Mouse (Mus musculus) hindbrain, embryonic 15.5 days (tissue): ENCODE measurements at regions not wholly inside any gene's neighbourhood (a gene's known extent, or its start where the extent isn't known, plus 50 kb on each side); places are given as distances from the start of the nearest gene placed in this dataset.

Experiments used
- ATAC-seq: fragments of 200-750 bp; cut with Nextera tagmentation; 2 replicates; pipeline ENCODE4 v1.8.0; 2017; ENCODE audit warnings: low read depth, moderate number of reproducible peaks, moderate TSS enrichment; ENCODE audit not compliant: low FRiP score
- H3K27ac ChIP-seq: fragments of 300-500 bp; sonication (generic); replicated peaks from 2 replicates; pipeline ENCODE4 v1.5.1; 2015; ENCODE audit warnings: mild to moderate bottlenecking, inconsistent platforms
- H3K27me3 ChIP-seq: fragments of 300-500 bp; sonication (generic); 2 replicates; pipeline ENCODE4 v1.6.1; 2015; ENCODE audit warnings: control low read depth, inconsistent platforms
- H3K36me3 ChIP-seq: fragments of 300-500 bp; sonication (generic); 2 replicates; pipeline ENCODE4 v1.6.1; 2015; ENCODE audit warnings: control low read depth, inconsistent platforms
- H3K4me1 ChIP-seq: fragments of 300-500 bp; sonication (generic); replicated peaks from 2 replicates; pipeline ENCODE4 v1.6.1; 2015; ENCODE audit warnings: control low read depth, inconsistent platforms
- H3K4me2 ChIP-seq: fragments of 300-500 bp; sonication (generic); 2 replicates; pipeline ENCODE4 v1.6.1; 2015; ENCODE audit warnings: moderate library complexity, mild to moderate bottlenecking, inconsistent platforms
- H3K4me3 ChIP-seq: fragments of 300-500 bp; sonication (generic); 2 replicates; pipeline ENCODE4 v1.5.1; 2015; ENCODE audit warnings: mild to moderate bottlenecking, inconsistent platforms
- H3K9ac ChIP-seq: fragments of 300-500 bp; sonication (generic); 2 replicates; pipeline ENCODE4 v1.6.1; 2015; ENCODE audit warnings: inconsistent platforms
- H3K9me3 ChIP-seq: fragments of 300-500 bp; sonication (generic); 2 replicates; pipeline ENCODE4 v1.6.1; 2016; ENCODE audit warnings: control low read depth, inconsistent platforms
- WGBS: fragments of 180-500 bp; shearing (Covaris S2); methylation state at CpG from one replicate; pipeline ENCODE4 v1.1.7; 2015; 5-methylcytosine and 5-hydroxymethylcytosine counted together

GRCm38 (mm10) chr11:48249315-48249714 is 260.5 kb upstream of the Sgcd start:
- 62% methylated on average over 1 of the region's 1 CpGs for WGBS
- Histone ChIP-seq H3K4me1 (no peaks in the 10 kb centered on the region), H3K9ac (no peak overlapping the region), H3K4me2 (no peak overlapping the region), H3K9me3 (no peaks in the 10 kb centered on the region), H3K27ac (no peak overlapping the region), H3K27me3 (no peaks in the 10 kb centered on the region), H3K4me3 (no peak overlapping the region), H3K36me3 (no peaks in the 10 kb centered on the region)
- no peak for ATAC-seq

- Histone ChIP-seq H3K36me3 (no peaks in the 10 kb centered on the region), H3K27ac (no peak overlapping the region), H3K4me2 (no peak overlapping the region), H3K9ac (no peak overlapping the region), H3K4me1 (no peaks in the 10 kb centered on the region), H3K4me3 (no peak overlapping the region), H3K27me3 (no peaks in the 10 kb centered on the region), H3K9me3 (no peaks in the 10 kb centered on the region)
- no peak for ATAC-seq
- WGBS, result 60% methylated on average over 4 of the region's 4 CpGs
Measured at GRCm38 (mm10) chr11:48221156-48221555, 232.4 kb upstream of the Sgcd start.

- Histone ChIP-seq H3K9ac (no peak overlapping the region), H3K9me3 (no peaks in the 10 kb centered on the region), H3K36me3 (no peaks in the 10 kb centered on the region), H3K4me3 (no peak overlapping the region), H3K27ac (no peak overlapping the region), H3K4me1 (no peaks in the 10 kb centered on the region), H3K4me2 (no peak overlapping the region), H3K27me3 (no peaks in the 10 kb centered on the region)
- ATAC-seq, result no peak
- WGBS, result 82% methylated on average over 1 of the region's 1 CpGs
Measured at GRCm38 (mm10) chr11:48219157-48219556, 230.4 kb upstream of the Sgcd start.

GRCm38 (mm10) chr11:48216762-48217161 is 228.0 kb upstream of the Sgcd start:
- Histone ChIP-seq H3K9me3 (no peaks in the 10 kb centered on the region), H3K4me1 (no peaks in the 10 kb centered on the region), H3K27ac (no peak overlapping the region), H3K4me2 (no peak overlapping the region), H3K27me3 (no peaks in the 10 kb centered on the region), H3K4me3 (no peak overlapping the region), H3K36me3 (no peaks in the 10 kb centered on the region), H3K9ac (no peak overlapping the region)
- whole genome bisulfite sequencing, result 87% methylated on average over 2 of the region's 2 CpGs
- no peak for ATAC-seq

GRCm38 (mm10) chr11:48186604-48187003 is 197.8 kb upstream of the Sgcd start:
- 42% methylated on average over 4 of the region's 4 CpGs for WGBS
- ATAC-seq, result no peak; the same call in 1 of the 2 replicates

GRCm38 (mm10) chr11:48178943-48179342 is 190.2 kb upstream of the Sgcd start:
- H3K27ac ChIP-seq, result no peak overlapping the region
- no peak overlapping the region for H3K4me2 ChIP-seq

More at GRCm38 (mm10) chr11:48186604-48187003, 197.8 kb upstream of the Sgcd start:
- Histone ChIP-seq H3K36me3 (no peaks in the 10 kb centered on the region), H3K4me2 (no peak overlapping the region), H3K9me3 (no peaks in the 10 kb centered on the region), H3K9ac (no peak overlapping the region), H3K27ac (no peak overlapping the region), H3K4me1 (no peaks in the 10 kb centered on the region), H3K4me3 (no peak overlapping the region), H3K27me3 (no peaks in the 10 kb centered on the region)

GRCm38 (mm10) chr11:48178174-48178573 is 189.4 kb upstream of the Sgcd start:
- no peak for ATAC-seq

More at GRCm38 (mm10) chr11:48178943-48179342, 190.2 kb upstream of the Sgcd start:
- no peaks in the 10 kb centered on the region for H3K27me3 ChIP-seq
- H3K9ac ChIP-seq, result no peak overlapping the region
- no peak for ATAC-seq
- no peaks in the 10 kb centered on the region for H3K9me3 ChIP-seq
- no peaks in the 10 kb centered on the region for H3K4me1 ChIP-seq
- no peaks in the 10 kb centered on the region for H3K36me3 ChIP-seq
- H3K4me3 ChIP-seq, result no peak overlapping the region

GRCm38 (mm10) chr11:48176451-48176850 is 187.7 kb upstream of the Sgcd start:
- Histone ChIP-seq H3K9me3 (no peaks in the 10 kb centered on the region), H3K9ac (no peak overlapping the region), H3K27me3 (no peaks in the 10 kb centered on the region), H3K27ac (no peak overlapping the region), H3K4me3 (no peak overlapping the region), H3K36me3 (no peaks in the 10 kb centered on the region), H3K4me2 (no peak overlapping the region), H3K4me1 (no peaks in the 10 kb centered on the region)
- ATAC-seq, result no peak
- WGBS, result 71% methylated on average over 4 of the region's 4 CpGs

More at GRCm38 (mm10) chr11:48178174-48178573, 189.4 kb upstream of the Sgcd start:
- no peaks in the 10 kb centered on the region for H3K27me3 ChIP-seq
- WGBS, result 40% methylated on average over 3 of the region's 3 CpGs
- no peaks in the 10 kb centered on the region for H3K9me3 ChIP-seq
- no peaks in the 10 kb centered on the region for H3K4me1 ChIP-seq
- no peak overlapping the region for H3K4me3 ChIP-seq
- H3K9ac ChIP-seq, result no peak overlapping the region
- no peak overlapping the region for H3K27ac ChIP-seq
- no peak overlapping the region for H3K4me2 ChIP-seq
- no peaks in the 10 kb centered on the region for H3K36me3 ChIP-seq

GRCm38 (mm10) chr11:48152219-48152618 is 163.4 kb upstream of the Sgcd start:
- no peak for ATAC-seq
- no peak overlapping the region for H3K27ac ChIP-seq
- H3K9me3 ChIP-seq, result no peaks in the 10 kb centered on the region
- no peaks in the 10 kb centered on the region for H3K27me3 ChIP-seq
- H3K4me1 ChIP-seq, result no peaks in the 10 kb centered on the region
- H3K9ac ChIP-seq, result no peak overlapping the region
- no peak overlapping the region for H3K4me3 ChIP-seq
- 84% methylated on average over 6 of the region's 6 CpGs for WGBS
- no peaks in the 10 kb centered on the region for H3K36me3 ChIP-seq
- H3K4me2 ChIP-seq, result no peak overlapping the region

- Histone ChIP-seq H3K9me3 (no peaks in the 10 kb centered on the region), H3K9ac (no peak overlapping the region), H3K4me1 (no peaks in the 10 kb centered on the region), H3K27me3 (no peaks in the 10 kb centered on the region), H3K4me2 (no peak overlapping the region), H3K4me3 (no peak overlapping the region), H3K36me3 (no peaks in the 10 kb centered on the region), H3K27ac (no peak overlapping the region)
- ATAC-seq, result no peak
Measured at GRCm38 (mm10) chr11:48133335-48133734, 144.6 kb upstream of the Sgcd start.

GRCm38 (mm10) chr11:48098063-48098462 is 109.3 kb upstream of the Sgcd start:
- WGBS, result 91% methylated on average over 3 of the region's 3 CpGs
- H3K4me3 ChIP-seq, result no peak overlapping the region
- no peak overlapping the region for H3K9ac ChIP-seq
- H3K9me3 ChIP-seq, result no peaks in the 10 kb centered on the region
- ATAC-seq, result no peak
- H3K4me2 ChIP-seq, result no peak overlapping the region
- no peaks in the 10 kb centered on the region for H3K4me1 ChIP-seq
- H3K36me3 ChIP-seq, result no peaks in the 10 kb centered on the region
- H3K27me3 ChIP-seq, result no peaks in the 10 kb centered on the region
- no peak overlapping the region for H3K27ac ChIP-seq

GRCm38 (mm10) chr11:48097455-48097854 is 108.7 kb upstream of the Sgcd start:
- H3K4me3 ChIP-seq, result no peak overlapping the region
- H3K9me3 ChIP-seq, result no peaks in the 10 kb centered on the region
- H3K9ac ChIP-seq, result no peak overlapping the region
- no peaks in the 10 kb centered on the region for H3K4me1 ChIP-seq
- no peaks in the 10 kb centered on the region for H3K27me3 ChIP-seq
- H3K36me3 ChIP-seq, result no peaks in the 10 kb centered on the region
- 93% methylated on average over 6 of the region's 6 CpGs for WGBS
- ATAC-seq, result no peak
- no peak overlapping the region for H3K4me2 ChIP-seq
- H3K27ac ChIP-seq, result no peak overlapping the region

GRCm38 (mm10) chr11:48067072-48067471 is 78.3 kb upstream of the Sgcd start:
- H3K4me3 ChIP-seq, result no peak overlapping the region
- H3K36me3 ChIP-seq, result no peaks in the 10 kb centered on the region
- H3K9me3 ChIP-seq, result no peaks in the 10 kb centered on the region
- H3K27me3 ChIP-seq, result no peaks in the 10 kb centered on the region
- H3K9ac ChIP-seq, result no peak overlapping the region
- ATAC-seq, result no peak
- H3K4me2 ChIP-seq, result no peak overlapping the region
- H3K27ac ChIP-seq, result no peak overlapping the region
- peaks cover 3% of the 10 kb centered on the region; the same call in 1 of the 2 replicates for H3K4me1 ChIP-seq
- WGBS, result 36% methylated on average over 3 of the region's 3 CpGs
